In genomic region chr8:111403391-111403790, GRCm38 (mm10) we compare ENCODE assay signal across 10 mouse cellular contexts. TPM values are rescaled to one million over a fixed set of nuclear protein-coding genes. Genes with fewer than 3 reads are reported as not detected.
DNase-seq lines count a peak whose midpoint lies in the region; ATAC-seq and TF ChIP-seq lines count a peak whose summit lies in the region.
"Had no signal": no experiment of that assay in that cellular context is flagged by ENCODE, and none has a peak within 500 bp of the region (broad histone marks: within the 10 kb centered on the region; RNA-seq: fewer than 3 reads in every experiment).

No protein-coding gene starts in this region.

- no peak for ATAC-seq in midbrain, embryonic 11.5 days (ENCODE audit: low FRiP score)
- ATAC-seq in forebrain, embryonic 16.5 days, result no peak

- no peak overlapping the region for H3K9ac ChIP-seq in midbrain, embryonic 11.5 days (ENCODE audit: low read length)
- H3K9ac ChIP-seq in forebrain, embryonic 16.5 days (replicated peaks; ENCODE audit: low read depth, low read length), result no peak overlapping the region
- H3K9ac ChIP-seq: embryonic facial prominence, embryonic 15.5 days; liver, embryonic 15.5 days had no signal

- H3K4me3 ChIP-seq in midbrain, embryonic 10.5 days, result no peak overlapping the region
- no peak overlapping the region for H3K4me3 ChIP-seq in midbrain, embryonic 11.5 days (ENCODE audit: low read depth, low read length)
- no peak overlapping the region for H3K4me3 ChIP-seq in cortical plate, adult 2 months (ENCODE audit: insufficient read depth, low read length)
- no peak overlapping the region for H3K4me3 ChIP-seq in forebrain, embryonic 16.5 days (replicated peaks; ENCODE audit: low read length)
- H3K4me3 ChIP-seq: embryonic facial prominence, embryonic 15.5 days; liver, embryonic 15.5 days had no signal

- 40% methylated on average over 4 of the region's 4 CpGs for WGBS in midbrain, embryonic 10.5 days
- 49% methylated on average over 4 of the region's 4 CpGs for WGBS in midbrain, embryonic 11.5 days
- 52% methylated on average over 4 of the region's 4 CpGs for WGBS in forebrain, embryonic 16.5 days

- no peaks in the 10 kb centered on the region for H3K27me3 ChIP-seq in midbrain, embryonic 10.5 days (ENCODE audit: low read depth, poor library complexity, severe bottlenecking)
- no peaks in the 10 kb centered on the region for H3K27me3 ChIP-seq in midbrain, embryonic 11.5 days (ENCODE audit: control insufficient read depth, insufficient read depth, low read length)
- H3K27me3 ChIP-seq in forebrain, embryonic 16.5 days (replicated peaks; ENCODE audit: control insufficient read depth, insufficient read depth, low read length), result no peaks in the 10 kb centered on the region
- H3K27me3 ChIP-seq: embryonic facial prominence, embryonic 15.5 days had no signal

- H3K36me3 ChIP-seq in midbrain, embryonic 10.5 days, result no peaks in the 10 kb centered on the region
- no peaks in the 10 kb centered on the region for H3K36me3 ChIP-seq in midbrain, embryonic 11.5 days (ENCODE audit: control insufficient read depth, insufficient read depth, low read length)
- H3K36me3 ChIP-seq in forebrain, embryonic 16.5 days (ENCODE audit: control insufficient read depth, insufficient read depth), result no peaks in the 10 kb centered on the region
- H3K36me3 ChIP-seq: embryonic facial prominence, embryonic 15.5 days; liver, embryonic 15.5 days had no signal

- DNase-seq in embryo, embryonic 11 days, result peak; percentile 14
- no peak for DNase-seq in embryo, embryonic 9.5 days (ENCODE audit: extremely low spot score)
- peak; percentile 13 for DNase-seq in midbrain, embryonic 10.5 days (ENCODE audit: low spot score)
- no peak for DNase-seq in midbrain, embryonic 11.5 days (ENCODE audit: low spot score, missing footprints)
- DNase-seq in thymus, postnatal 0 days (ENCODE audit: low spot score), result peak; percentile 38
- DNase-seq in layer of hippocampus, postnatal 25 days (ENCODE audit: extremely low spot score in 1 of 2, low spot score in 1 of 2), result no peak

- H3K9me3 ChIP-seq in midbrain, embryonic 10.5 days (replicated peaks), result no peaks in the 10 kb centered on the region
- no peaks in the 10 kb centered on the region for H3K9me3 ChIP-seq in midbrain, embryonic 11.5 days (ENCODE audit: control insufficient read depth, low read length)
- H3K9me3 ChIP-seq in forebrain, embryonic 16.5 days (ENCODE audit: control insufficient read depth, low read length), result no peaks in the 10 kb centered on the region
- H3K9me3 ChIP-seq: embryonic facial prominence, embryonic 15.5 days; liver, embryonic 15.5 days had no signal

- TF ChIP-seq POLR2A in cortical plate, adult 2 months (IDR thresholded peaks at IDR 0.05; ENCODE audit: extremely low read depth, insufficient read depth, low read length), result no peak

- no peaks in the 10 kb centered on the region for H3K4me1 ChIP-seq in midbrain, embryonic 10.5 days
- H3K4me1 ChIP-seq in midbrain, embryonic 11.5 days (ENCODE audit: control insufficient read depth, insufficient read depth, low read length), result no peaks in the 10 kb centered on the region
- H3K4me1 ChIP-seq in cortical plate, adult 2 months (ENCODE audit: control insufficient read depth, insufficient read depth, low read length), result no peaks in the 10 kb centered on the region
- no peaks in the 10 kb centered on the region for H3K4me1 ChIP-seq in forebrain, embryonic 16.5 days (replicated peaks; ENCODE audit: control insufficient read depth, insufficient read depth, low read length)
- H3K4me1 ChIP-seq: embryonic facial prominence, embryonic 15.5 days; liver, embryonic 15.5 days had no signal

- H3K4me2 ChIP-seq in midbrain, embryonic 11.5 days, result no peak overlapping the region
- no peak overlapping the region for H3K4me2 ChIP-seq in forebrain, embryonic 16.5 days (ENCODE audit: low read length)
- H3K4me2 ChIP-seq: embryonic facial prominence, embryonic 15.5 days; liver, embryonic 15.5 days had no signal

- 0 out of 2 replicates have a peak, but pooled peaks have one; percentile 10 for TF ChIP-seq CTCF in cortical plate, adult 2 months (IDR thresholded peaks at IDR 0.05; ENCODE audit: extremely low read depth, insufficient read depth, low read length)

- no peak overlapping the region for H3K27ac ChIP-seq in midbrain, embryonic 10.5 days (replicated peaks)
- no peak overlapping the region for H3K27ac ChIP-seq in midbrain, embryonic 11.5 days (ENCODE audit: low read depth, low read length)
- no peak overlapping the region for H3K27ac ChIP-seq in cortical plate, adult 2 months (ENCODE audit: insufficient read depth, low read length)
- H3K27ac ChIP-seq in forebrain, embryonic 16.5 days (ENCODE audit: low read length), result no peak overlapping the region
- H3K27ac ChIP-seq: embryonic facial prominence, embryonic 15.5 days; liver, embryonic 15.5 days had no signal

RNA-seq across cellular contexts. Expression of gene Fa2h, which starts 9.8 kb away (rescaled TPM):
- polyA plus RNA-seq in midbrain, embryonic 10.5 days (2016; fragmentation: Nextera tagmentation; extraction: Ambion mirVana), result 0.07 TPM in 1 of 2 replicates, not detected in the other
- not detected in 2 replicates for polyA plus RNA-seq in midbrain, embryonic 11.5 days (2014; fragmentation: Nextera tagmentation; extraction: Ambion mirVana)
- 53.4 and 67.1 TPM in 2 replicates for polyA plus RNA-seq in cortical plate, adult 2 months (2012; rRNA removed)
- polyA plus RNA-seq in thymus, postnatal 0 days (2015; fragmentation: Nextera tagmentation; extraction: Ambion mirVana), result 0.07 and 0.13 TPM in 2 replicates
- 10 to 100 TPM; 49.1 to 51.3 TPM for total RNA-seq in layer of hippocampus, postnatal 25 days (2021)
- not detected in 2 replicates for polyA plus RNA-seq in forebrain, embryonic 16.5 days (2015; fragmentation: Nextera tagmentation; extraction: Ambion mirVana)
- polyA plus RNA-seq: liver, embryonic 15.5 days had no signal

Comparison
In these comparisons a context has a peak if more than half of its experiments do, and no peak if none do; other contexts are left out.
1. DNase-seq: peak in embryo, embryonic 11 days (single experiment), midbrain, embryonic 10.5 days (single experiment) and thymus, postnatal 0 days (single experiment); none in embryo, embryonic 9.5 days (single experiment), midbrain, embryonic 11.5 days (single experiment) and layer of hippocampus, postnatal 25 days (0 of 2).
2. RNA of gene Fa2h, which starts 9.8 kb away (polyA plus RNA-seq): 53.4 to 67.1 TPM in cortical plate, adult 2 months; 0.07 TPM in midbrain, embryonic 10.5 days, 0.07 to 0.13 TPM in thymus, postnatal 0 days, not detected in midbrain, embryonic 11.5 days and not detected in forebrain, embryonic 16.5 days; every median in the first group is over 10 times any median in the second.